Mouse (Mus musculus): ENCODE results near the gene Tnc. TPM values are rescaled to one million over a fixed set of nuclear protein-coding genes. Genes with fewer than 3 reads are reported as not detected.

The Tnc gene
- polyA plus RNA-seq, 1 experiment from 2014 or later: 9.2 TPM

Other genes starting within 250 kb of the Tnc start
- gene Tnfsf8, start 185.7 kb downstream of the Tnc start, polyA plus RNA-seq (2015; fragmentation: Nextera tagmentation; extraction: Ambion mirVana): 0.04 and 0.06 TPM in 2 replicates

Data from intestine, embryonic 15.5 days (tissue).